Mouse (Mus musculus) ES-Bruce4 (cell line): ENCODE measurements around the gene Parp3. TPM values are rescaled to one million over a fixed set of nuclear protein-coding genes. Genes with fewer than 3 reads are reported as not detected.

ENCODE experiments used
- H3K27ac ChIP-seq: 2 replicates; pipeline ENCODE4 v1.5.1; 2012; ENCODE audit warnings: low read length, inconsistent platforms; ENCODE audit not compliant: insufficient read depth
- H3K27me3 ChIP-seq: 2 replicates; pipeline ENCODE4 v1.6.1; 2012; ENCODE audit warnings: mild to moderate bottlenecking, low read length, inconsistent platforms; ENCODE audit not compliant: control insufficient read depth, poor library complexity, insufficient read depth, severe bottlenecking
- H3K36me3 ChIP-seq: 2 replicates; pipeline ENCODE4 v1.6.1; 2012; ENCODE audit warnings: inconsistent platforms, mild to moderate bottlenecking, low read length, moderate library complexity; ENCODE audit not compliant: control insufficient read depth, poor library complexity, insufficient read depth, severe bottlenecking
- H3K4me1 ChIP-seq: one replicate; pipeline ENCODE4 v1.8.1; 2011; ENCODE audit warnings: low read length; ENCODE audit not compliant: control insufficient read depth, insufficient read depth
- H3K4me3 ChIP-seq: 2 replicates; pipeline ENCODE4 v1.5.1; 2011; ENCODE audit warnings: low read depth, mild to moderate bottlenecking, low read length
- H3K9ac ChIP-seq: 2 replicates; pipeline ENCODE4 v1.6.1; 2012; ENCODE audit warnings: low read depth, mild to moderate bottlenecking, inconsistent platforms; ENCODE audit not compliant: poor library complexity, severe bottlenecking
- H3K9me3 ChIP-seq: replicated peaks from 2 replicates; pipeline ENCODE4 v1.6.1; 2012; ENCODE audit warnings: mild to moderate bottlenecking, low read length, inconsistent platforms; ENCODE audit not compliant: control insufficient read depth, poor library complexity, insufficient read depth, severe bottlenecking
- CTCF ChIP-seq: IDR thresholded peaks from one replicate; pipeline ENCODE4 v1.8.1; 2011; ENCODE audit warnings: low read depth, low read length
- EP300 ChIP-seq: IDR thresholded peaks from 2 replicates; pipeline ENCODE4 v1.6.1; 2011; ENCODE audit warnings: low read depth, low read length; ENCODE audit not compliant: insufficient read depth
- POLR2A ChIP-seq: IDR thresholded peaks from one replicate; pipeline ENCODE4 v1.8.1; 2011; ENCODE audit warnings: low read length; ENCODE audit not compliant: insufficient read depth
- polyA plus RNA-seq: library from polyadenylated mRNA; stranded (reverse); fragments of >200 nt; gene quantifications from 2 replicates; pipeline ENCODE4 v1.2.4, GENCODE M21; 2011; ENCODE audit warnings: low read depth; ENCODE audit not compliant: missing spikeins, insufficient read depth, insufficient read length

Gene Parp3
- polyA plus RNA-seq, 1 experiment = 8.0 TPM

- H3K4me1 ChIP-seq = peaks cover 2% of the 10 kb centered on the region
Observed at GRCm38 (mm10) chr9:106473753-106474105, 3.0 kb downstream of the Parp3 start.

GRCm38 (mm10) chr9:106473081-106473752 lies 3.5 kb downstream of the Parp3 start:
- no peaks in the 10 kb centered on the region for H3K27me3 ChIP-seq
- no peak overlapping the region for H3K4me3 ChIP-seq
- H3K9me3 ChIP-seq = no peaks in the 10 kb centered on the region
- H3K27ac ChIP-seq = no peak overlapping the region
- no peaks in the 10 kb centered on the region for H3K36me3 ChIP-seq
- no peak overlapping the region for H3K9ac ChIP-seq
- TF ChIP-seq CTCF (no peak), POLR2A (no peak), EP300 (no peak)
- H3K4me1 ChIP-seq = peaks cover 2% of the 10 kb centered on the region

More at GRCm38 (mm10) chr9:106473753-106474105, 3.0 kb downstream of the Parp3 start:
- no peak for TF ChIP-seq EP300
- TF ChIP-seq POLR2A = no peak
- TF ChIP-seq CTCF = no peak
- Histone ChIP-seq H3K9ac (no peak overlapping the region), H3K27ac (no peak overlapping the region), H3K27me3 (no peaks in the 10 kb centered on the region), H3K36me3 (no peaks in the 10 kb centered on the region), H3K4me3 (no peak overlapping the region), H3K9me3 (no peaks in the 10 kb centered on the region)

- Histone ChIP-seq H3K27ac (no peak overlapping the region), H3K4me1 (peaks cover 2% of the 10 kb centered on the region)
- TF ChIP-seq POLR2A = no peak
- no peak for TF ChIP-seq EP300
- TF ChIP-seq CTCF = no peak
Observed at GRCm38 (mm10) chr9:106472321-106472720, 4.4 kb downstream of the Parp3 start.

GRCm38 (mm10) chr9:106471892-106472291 lies 4.9 kb downstream of the Parp3 start:
- Histone ChIP-seq H3K36me3 (no peaks in the 10 kb centered on the region), H3K27ac (no peak overlapping the region), H3K4me3 (peak overlapping the region; percentile 46), H3K9ac (no peak overlapping the region), H3K27me3 (no peaks in the 10 kb centered on the region), H3K4me1 (peaks cover 2% of the 10 kb centered on the region), H3K9me3 (no peaks in the 10 kb centered on the region)
- TF ChIP-seq EP300 (no peak), CTCF (no peak), POLR2A (peak; percentile 20)

More at GRCm38 (mm10) chr9:106472321-106472720, 4.4 kb downstream of the Parp3 start:
- Histone ChIP-seq H3K9ac (no peak overlapping the region), H3K36me3 (no peaks in the 10 kb centered on the region), H3K4me3 (no peak overlapping the region), H3K27me3 (no peaks in the 10 kb centered on the region), H3K9me3 (no peaks in the 10 kb centered on the region)

- TF ChIP-seq CTCF (no peak), POLR2A (no peak), EP300 (no peak)
- no peaks in the 10 kb centered on the region for H3K27me3 ChIP-seq
- peaks cover 2% of the 10 kb centered on the region for H3K4me1 ChIP-seq
- no peak overlapping the region for H3K9ac ChIP-seq
- no peak overlapping the region for H3K27ac ChIP-seq
- H3K4me3 ChIP-seq = peak overlapping the region; percentile 46
- H3K9me3 ChIP-seq = no peaks in the 10 kb centered on the region
- no peaks in the 10 kb centered on the region for H3K36me3 ChIP-seq
Observed at GRCm38 (mm10) chr9:106470991-106471750, 5.6 kb downstream of the Parp3 start.

GRCm38 (mm10) chr9:106469776-106470175 lies 7.0 kb downstream of the Parp3 start:
- Histone ChIP-seq H3K9ac (no peak overlapping the region), H3K36me3 (no peaks in the 10 kb centered on the region), H3K27ac (no peak overlapping the region), H3K4me1 (peaks cover 2% of the 10 kb centered on the region), H3K4me3 (no peak overlapping the region), H3K27me3 (no peaks in the 10 kb centered on the region), H3K9me3 (no peaks in the 10 kb centered on the region)
- TF ChIP-seq POLR2A (no peak), EP300 (no peak), CTCF (no peak)
